Mouse (Mus musculus): ENCODE data around the gene Efcab5. TPM values are rescaled to one million over a fixed set of nuclear protein-coding genes. Genes with fewer than 3 reads are reported as not detected.
"Not testable (repeated sequence)": the region's sequence is repeated elsewhere in the genome, so short reads cannot be mapped to it uniquely, and the experiment has no call there.

Gene Efcab5
- polyA plus RNA-seq, 1 experiment from 2014 or later: 0.18 TPM

- H3K4me1 ChIP-seq: no peaks in the 10 kb centered on the region
- no peaks in the 10 kb centered on the region for H3K9me3 ChIP-seq (replicated peaks)
- H3K4me2 ChIP-seq: no peak overlapping the region
- ATAC-seq (replicated peaks; ENCODE audit: low FRiP score): no peak
- no peak overlapping the region for H3K27ac ChIP-seq
- no peak overlapping the region for H3K4me3 ChIP-seq (replicated peaks)
- no peaks in the 10 kb centered on the region for H3K27me3 ChIP-seq
- H3K36me3 ChIP-seq: no peaks in the 10 kb centered on the region
- no peak overlapping the region for H3K9ac ChIP-seq
- 89% methylated on average over 3 of the region's 3 CpGs for WGBS
These were observed 60.2 kb downstream of the Efcab5 start for GRCm38 (mm10) chr11:77128562-77128961.

GRCm38 (mm10) chr11:77111141-77111540 lies 77.6 kb downstream of the Efcab5 start:
- no peak overlapping the region for H3K4me3 ChIP-seq (replicated peaks)
- no peak overlapping the region for H3K27ac ChIP-seq
- no peak for ATAC-seq (replicated peaks; ENCODE audit: low FRiP score)
- 81% methylated on average over 6 of the region's 6 CpGs for WGBS
- no peak overlapping the region for H3K4me2 ChIP-seq
- H3K4me1 ChIP-seq: no peaks in the 10 kb centered on the region
- H3K36me3 ChIP-seq: no peaks in the 10 kb centered on the region
- no peak overlapping the region for H3K9ac ChIP-seq
- H3K9me3 ChIP-seq (replicated peaks): no peaks in the 10 kb centered on the region
- H3K27me3 ChIP-seq: no peaks in the 10 kb centered on the region

GRCm38 (mm10) chr11:77108442-77108841 lies 80.3 kb downstream of the Efcab5 start:
- H3K4me1 ChIP-seq: no peaks in the 10 kb centered on the region
- no peaks in the 10 kb centered on the region for H3K36me3 ChIP-seq
- 84% methylated on average over 6 of the region's 6 CpGs for WGBS
- H3K9ac ChIP-seq: no peak overlapping the region
- no peaks in the 10 kb centered on the region for H3K27me3 ChIP-seq
- no peak overlapping the region for H3K4me3 ChIP-seq (replicated peaks)
- H3K4me2 ChIP-seq: no peak overlapping the region
- H3K27ac ChIP-seq: no peak overlapping the region
- no peaks in the 10 kb centered on the region for H3K9me3 ChIP-seq (replicated peaks)
- ATAC-seq (replicated peaks; ENCODE audit: low FRiP score): no peak

GRCm38 (mm10) chr11:77107872-77108271 lies 80.9 kb downstream of the Efcab5 start:
- not testable (repeated sequence) for H3K27ac ChIP-seq; ATAC-seq (replicated peaks; ENCODE audit: low FRiP score); H3K36me3 ChIP-seq; H3K4me3 ChIP-seq (replicated peaks); H3K9ac ChIP-seq; H3K4me1 ChIP-seq; H3K9me3 ChIP-seq (replicated peaks); H3K27me3 ChIP-seq; H3K4me2 ChIP-seq
- WGBS: 79% methylated on average over 12 of the region's 12 CpGs

GRCm38 (mm10) chr11:77106961-77107360 lies 81.8 kb downstream of the Efcab5 start:
- no peak overlapping the region for H3K4me2 ChIP-seq
- no peak overlapping the region for H3K4me3 ChIP-seq (replicated peaks)
- H3K9me3 ChIP-seq (replicated peaks): no peaks in the 10 kb centered on the region
- no peak overlapping the region for H3K9ac ChIP-seq
- no peak overlapping the region for H3K27ac ChIP-seq
- no peaks in the 10 kb centered on the region for H3K4me1 ChIP-seq
- WGBS: 89% methylated on average over 6 of the region's 6 CpGs
- H3K27me3 ChIP-seq: no peaks in the 10 kb centered on the region
- H3K36me3 ChIP-seq: no peaks in the 10 kb centered on the region
- ATAC-seq (replicated peaks; ENCODE audit: low FRiP score): no peak

- no peak overlapping the region for H3K4me3 ChIP-seq (replicated peaks)
- H3K27me3 ChIP-seq: no peaks in the 10 kb centered on the region
- H3K4me1 ChIP-seq: peaks cover 8% of the 10 kb centered on the region; the same call in 1 of the 2 replicates
- no peak overlapping the region for H3K9ac ChIP-seq
- no peak overlapping the region for H3K27ac ChIP-seq
- ATAC-seq (replicated peaks; ENCODE audit: low FRiP score): no peak
- H3K9me3 ChIP-seq (replicated peaks): no peaks in the 10 kb centered on the region
- H3K4me2 ChIP-seq: no peak overlapping the region
- H3K36me3 ChIP-seq: no peaks in the 10 kb centered on the region
- WGBS: 17% methylated on average over 10 of the region's 10 CpGs
These were observed 88.4 kb downstream of the Efcab5 start for GRCm38 (mm10) chr11:77100137-77100937.

GRCm38 (mm10) chr11:77098332-77098972 lies 90.3 kb downstream of the Efcab5 start:
- Histone ChIP-seq H3K4me3 (replicated peaks) (no peak overlapping the region), H3K9me3 (replicated peaks) (no peaks in the 10 kb centered on the region), H3K27me3 (no peaks in the 10 kb centered on the region), H3K36me3 (no peaks in the 10 kb centered on the region), H3K9ac (no peak overlapping the region), H3K4me1 (peaks cover 14% of the 10 kb centered on the region), H3K27ac (no peak overlapping the region), H3K4me2 (no peak overlapping the region)
- no peak for ATAC-seq (replicated peaks; ENCODE audit: low FRiP score)
- WGBS: 84% methylated on average over 19 of the region's 19 CpGs

- Histone ChIP-seq H3K27ac (no peak overlapping the region), H3K9ac (no peak overlapping the region), H3K4me3 (replicated peaks) (no peak overlapping the region), H3K4me1 (peaks cover 17% of the 10 kb centered on the region), H3K9me3 (replicated peaks) (no peaks in the 10 kb centered on the region), H3K4me2 (no peak overlapping the region), H3K27me3 (no peaks in the 10 kb centered on the region), H3K36me3 (no peaks in the 10 kb centered on the region)
- no peak for ATAC-seq (replicated peaks; ENCODE audit: low FRiP score)
- 58% methylated on average over 7 of the region's 7 CpGs for WGBS
These were observed 91.8 kb downstream of the Efcab5 start for GRCm38 (mm10) chr11:77096991-77097390.

GRCm38 (mm10) chr11:77096581-77096980 lies 92.2 kb downstream of the Efcab5 start:
- ATAC-seq (replicated peaks; ENCODE audit: low FRiP score): no peak
- Histone ChIP-seq H3K27me3 (no peaks in the 10 kb centered on the region), H3K9me3 (replicated peaks) (no peaks in the 10 kb centered on the region), H3K36me3 (no peaks in the 10 kb centered on the region), H3K4me3 (replicated peaks) (no peak overlapping the region), H3K4me1 (peaks cover 17% of the 10 kb centered on the region), H3K4me2 (no peak overlapping the region), H3K9ac (no peak overlapping the region), H3K27ac (no peak overlapping the region)
- 68% methylated on average over 3 of the region's 3 CpGs for WGBS

GRCm38 (mm10) chr11:77095206-77095605 lies 93.6 kb downstream of the Efcab5 start:
- 63% methylated on average over 10 of the region's 10 CpGs for whole genome bisulfite sequencing

GRCm38 (mm10) chr11:77094136-77094535 lies 94.6 kb downstream of the Efcab5 start:
- no peak for ATAC-seq (replicated peaks; ENCODE audit: low FRiP score)
- no peaks in the 10 kb centered on the region for H3K9me3 ChIP-seq (replicated peaks)
- H3K36me3 ChIP-seq: no peaks in the 10 kb centered on the region
- WGBS: 49% methylated on average over 8 of the region's 8 CpGs
- no peak overlapping the region for H3K9ac ChIP-seq
- no peak overlapping the region for H3K4me2 ChIP-seq
- H3K27ac ChIP-seq: no peak overlapping the region
- no peaks in the 10 kb centered on the region for H3K27me3 ChIP-seq
- no peak overlapping the region for H3K4me3 ChIP-seq (replicated peaks)
- peaks cover 15% of the 10 kb centered on the region for H3K4me1 ChIP-seq

More at GRCm38 (mm10) chr11:77095206-77095605, 93.6 kb downstream of the Efcab5 start:
- no peak overlapping the region for H3K27ac ChIP-seq
- H3K4me3 ChIP-seq (replicated peaks): no peak overlapping the region
- no peaks in the 10 kb centered on the region for H3K27me3 ChIP-seq
- no peaks in the 10 kb centered on the region for H3K9me3 ChIP-seq (replicated peaks)
- ATAC-seq (replicated peaks; ENCODE audit: low FRiP score): no peak
- H3K4me1 ChIP-seq: peaks cover 15% of the 10 kb centered on the region
- H3K9ac ChIP-seq: no peak overlapping the region
- H3K4me2 ChIP-seq: no peak overlapping the region
- H3K36me3 ChIP-seq: no peaks in the 10 kb centered on the region

GRCm38 (mm10) chr11:77093208-77093607 lies 95.6 kb downstream of the Efcab5 start:
- Histone ChIP-seq H3K4me1 (peaks cover 15% of the 10 kb centered on the region), H3K27ac (no peak overlapping the region), H3K9me3 (replicated peaks) (no peaks in the 10 kb centered on the region), H3K9ac (no peak overlapping the region), H3K36me3 (no peaks in the 10 kb centered on the region), H3K27me3 (no peaks in the 10 kb centered on the region), H3K4me3 (replicated peaks) (peak overlapping the region; percentile 35), H3K4me2 (peak overlapping the region; percentile 56)
- no peak for ATAC-seq (replicated peaks; ENCODE audit: low FRiP score)
- 1% methylated on average over 11 of the region's 11 CpGs for WGBS

Data from kidney, embryonic 15.5 days (tissue).